Mouse (Mus musculus) olfactory bulb, adult 2 months (tissue): Measurements from ENCODE around the gene Hes3.

Experiments
- CTCF ChIP-seq: fragments of 200-500 bp; IDR thresholded peaks from 2 replicates; pipeline ENCODE4 v1.5.1; 2012; ENCODE audit warnings: low read depth, mild to moderate bottlenecking, low read length, moderate library complexity; ENCODE audit not compliant: insufficient read depth
- POLR2A ChIP-seq: fragments of 200-500 bp; IDR thresholded peaks from 2 replicates; pipeline ENCODE4 v1.6.1; 2012; ENCODE audit warnings: mild to moderate bottlenecking, low read depth, low read length, moderate library complexity; ENCODE audit not compliant: insufficient read depth

DNA sequence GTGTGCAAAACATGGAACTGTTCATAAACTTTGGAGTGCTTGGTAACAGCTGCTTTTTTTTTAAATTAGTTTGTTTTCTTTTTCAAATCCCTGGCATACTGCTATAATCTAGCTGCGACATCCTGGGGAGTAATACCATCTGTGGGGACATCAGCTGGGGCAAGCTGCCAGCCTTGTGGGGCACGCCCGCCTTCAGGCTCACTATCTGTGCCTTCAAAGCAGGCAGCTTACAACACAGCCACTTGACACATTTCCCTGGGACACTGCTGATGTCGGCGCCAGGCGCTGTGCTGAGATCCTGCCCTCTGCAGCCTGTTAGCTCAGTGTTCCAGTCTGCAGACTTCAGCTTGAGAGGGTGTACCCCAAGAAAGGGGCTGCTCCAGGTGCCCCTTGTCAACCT, 34.4 kb downstream of the Hes3 start:
- TF ChIP-seq CTCF (no peak), POLR2A (no peak)
